Mouse (Mus musculus) adrenal gland, postnatal 14 days (tissue): ENCODE measurements at regions not wholly inside any gene's neighbourhood (a gene's known extent, or its start where the extent isn't known, plus 50 kb on each side); places are given as distances from the start of the nearest gene placed in this dataset.

Experiments used
- DNase-seq: peaks from one replicate; pipeline ENCODE4 v3.0.0; 2021; ENCODE audit warnings: mixed read lengths

GRCm38 (mm10) chr8:88972993-88973690, 70.8 kb downstream of the Sall1 start:
- no peak for DNase-seq

GRCm38 (mm10) chr8:88958843-88959242, 85.1 kb downstream of the Sall1 start:
- no peak for DNase-seq

- DNase-seq, result no peak
Measured at GRCm38 (mm10) chr8:88953178-88953577, 90.8 kb downstream of the Sall1 start.

- DNase-seq, result no peak
Measured at GRCm38 (mm10) chr8:88951829-88952155, 92.2 kb downstream of the Sall1 start.

- no peak for DNase-seq
Measured at GRCm38 (mm10) chr8:88951145-88951828, 92.7 kb downstream of the Sall1 start.

- no peak for DNase-seq
Measured at GRCm38 (mm10) chr8:88949975-88950374, 94.0 kb downstream of the Sall1 start.

GRCm38 (mm10) chr8:88948981-88949380, 95.0 kb downstream of the Sall1 start:
- DNase-seq, result no peak

- no peak for DNase-seq
Measured at GRCm38 (mm10) chr8:88948328-88948727, 95.6 kb downstream of the Sall1 start.

GRCm38 (mm10) chr8:88947384-88947783, 96.6 kb downstream of the Sall1 start:
- no peak for DNase-seq

- DNase-seq, result no peak
Measured at GRCm38 (mm10) chr8:88945656-88946055, 98.3 kb downstream of the Sall1 start.

- peak; percentile 32 for DNase-seq
Measured at GRCm38 (mm10) chr8:88944038-88944437, 99.9 kb downstream of the Sall1 start.

- DNase-seq, result no peak
Measured at GRCm38 (mm10) chr8:88939071-88939746, 104.8 kb downstream of the Sall1 start.

GRCm38 (mm10) chr8:88934708-88935107, 109.3 kb downstream of the Sall1 start:
- no peak for DNase-seq

- no peak for DNase-seq
Measured at GRCm38 (mm10) chr8:88931050-88931449, 112.9 kb downstream of the Sall1 start.

GRCm38 (mm10) chr8:88930370-88930769, 113.6 kb downstream of the Sall1 start:
- no peak for DNase-seq

- DNase-seq, result no peak
Measured at GRCm38 (mm10) chr8:88928675-88929377, 115.1 kb downstream of the Sall1 start.

- peak; percentile 54 for DNase-seq
Measured at GRCm38 (mm10) chr8:88922840-88923239, 121.1 kb downstream of the Sall1 start.

- DNase-seq, result no peak
Measured at GRCm38 (mm10) chr8:88921967-88922366, 122.0 kb downstream of the Sall1 start.

GRCm38 (mm10) chr8:88919282-88919681, 124.7 kb downstream of the Sall1 start:
- no peak for DNase-seq

GRCm38 (mm10) chr8:88916064-88916463, 127.9 kb downstream of the Sall1 start:
- DNase-seq, result no peak

- DNase-seq, result no peak
Measured at GRCm38 (mm10) chr8:88914657-88915056, 129.3 kb downstream of the Sall1 start.

GRCm38 (mm10) chr8:88914190-88914589, 129.8 kb downstream of the Sall1 start:
- DNase-seq, result no peak

- DNase-seq, result no peak
Measured at GRCm38 (mm10) chr8:88906244-88906643, 137.7 kb downstream of the Sall1 start.
